Mouse (Mus musculus) hematopoietic stem cell, adult 5-6 weeks (primary cell): ENCODE measurements at regions not wholly inside any gene's neighbourhood (a gene's known extent, or its start where the extent isn't known, plus 50 kb on each side); places are given as distances from the start of the nearest gene placed in this dataset.
"Not testable (repeated sequence)": the region's sequence is repeated elsewhere in the genome, so short reads cannot be mapped to it uniquely, and the experiment has no call there.

Experiments
- ATAC-seq, 2 experiments: fragments of 125-278 bp in 1 of 2; replicated peaks in 1 of 2; 2 replicates each; pipeline ENCODE4 v1.8.0; 2016 to 2017; ENCODE audit warnings: inconsistent platforms in 2 of 2, mild to moderate bottlenecking in 2 of 2, moderate number of reproducible peaks in 2 of 2, low read depth in 1 of 2, moderate TSS enrichment in 1 of 2; ENCODE audit not compliant: low FRiP score in 2 of 2, poor library complexity in 2 of 2, severe bottlenecking in 2 of 2, insufficient read depth in 1 of 2, low TSS enrichment in 1 of 2

DNA sequence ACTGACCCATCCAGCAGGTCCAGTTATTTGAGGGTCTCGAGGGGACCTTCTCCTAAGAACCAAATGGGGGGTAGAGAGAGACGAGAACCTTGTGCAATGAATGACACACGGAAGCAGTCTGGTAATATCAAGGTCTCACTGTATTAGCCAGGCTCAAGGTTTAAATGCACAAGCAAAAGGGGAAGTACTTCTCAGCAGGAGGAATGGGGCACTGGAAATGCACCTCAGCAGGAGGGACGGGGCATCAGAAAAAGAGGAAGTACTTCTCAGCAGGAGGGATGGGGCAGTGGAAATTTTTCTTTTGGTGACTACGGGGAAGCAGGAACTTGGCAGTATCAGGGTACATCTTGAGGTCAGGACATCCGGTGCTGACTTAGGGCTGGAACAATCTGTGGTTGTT, 74.9 kb upstream of the Vmn1r3 start:
- not testable (repeated sequence) for ATAC-seq

GRCm38 (mm10) chr4:3252606-3253281, 67.6 kb upstream of the Vmn1r3 start:
- not testable (repeated sequence) for ATAC-seq

GRCm38 (mm10) chr4:3250258-3250657, 65.1 kb upstream of the Vmn1r3 start:
- not testable (repeated sequence) for ATAC-seq

GRCm38 (mm10) chr4:3242011-3242410, 56.9 kb upstream of the Vmn1r3 start:
- not testable (repeated sequence) for ATAC-seq

DNA sequence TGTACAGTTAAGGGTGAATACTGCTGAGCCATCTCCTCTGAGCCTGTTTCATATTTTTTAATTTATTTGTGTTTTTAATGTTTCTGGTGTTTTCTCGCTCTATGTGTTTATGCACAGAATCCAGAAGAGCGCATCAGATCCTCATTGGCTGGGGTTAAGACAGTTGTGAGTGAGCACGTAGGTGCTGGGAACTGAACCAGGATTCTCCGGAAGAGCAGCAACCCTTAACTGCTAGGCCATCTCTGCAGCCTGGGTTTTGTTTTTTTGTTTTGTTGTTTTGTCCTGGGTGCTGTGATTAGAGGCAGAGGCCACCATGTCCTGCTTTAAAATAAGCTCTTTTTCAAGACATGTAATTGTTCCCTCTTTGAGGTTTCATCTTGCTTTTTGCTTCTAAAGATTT, 56.2 kb upstream of the Vmn1r3 start:
- 0 out of 4 replicates have a peak, but pooled peaks have one; percentile 12 to 17 for ATAC-seq

DNA sequence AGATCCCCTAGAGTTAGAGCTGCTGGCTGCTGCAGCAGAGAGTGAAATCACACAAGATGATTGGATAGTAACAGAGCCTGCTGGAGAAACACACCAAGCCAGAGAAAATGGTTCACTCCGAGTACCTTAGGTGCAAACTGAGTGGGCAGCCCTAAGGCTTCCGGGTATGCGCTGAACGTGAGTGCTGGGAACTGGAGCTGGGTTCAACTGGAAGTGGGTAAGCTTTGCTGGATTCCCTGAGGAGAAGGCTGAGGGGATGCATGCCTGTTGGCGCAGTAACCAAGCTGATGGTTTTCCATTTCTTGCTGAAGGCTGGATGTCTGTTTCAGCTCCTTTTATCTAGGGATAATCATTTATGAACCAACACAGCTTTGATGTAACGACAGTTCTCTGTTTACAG, 53.3 kb upstream of the Vmn1r3 start:
- ATAC-seq: not testable (repeated sequence)

GRCm38 (mm10) chr4:3236148-3236779, 51.1 kb upstream of the Vmn1r3 start:
- not testable (repeated sequence) for ATAC-seq
